Mouse (Mus musculus): ENCODE data around the gene Glcci1.

Glcci1 gene

DNA sequence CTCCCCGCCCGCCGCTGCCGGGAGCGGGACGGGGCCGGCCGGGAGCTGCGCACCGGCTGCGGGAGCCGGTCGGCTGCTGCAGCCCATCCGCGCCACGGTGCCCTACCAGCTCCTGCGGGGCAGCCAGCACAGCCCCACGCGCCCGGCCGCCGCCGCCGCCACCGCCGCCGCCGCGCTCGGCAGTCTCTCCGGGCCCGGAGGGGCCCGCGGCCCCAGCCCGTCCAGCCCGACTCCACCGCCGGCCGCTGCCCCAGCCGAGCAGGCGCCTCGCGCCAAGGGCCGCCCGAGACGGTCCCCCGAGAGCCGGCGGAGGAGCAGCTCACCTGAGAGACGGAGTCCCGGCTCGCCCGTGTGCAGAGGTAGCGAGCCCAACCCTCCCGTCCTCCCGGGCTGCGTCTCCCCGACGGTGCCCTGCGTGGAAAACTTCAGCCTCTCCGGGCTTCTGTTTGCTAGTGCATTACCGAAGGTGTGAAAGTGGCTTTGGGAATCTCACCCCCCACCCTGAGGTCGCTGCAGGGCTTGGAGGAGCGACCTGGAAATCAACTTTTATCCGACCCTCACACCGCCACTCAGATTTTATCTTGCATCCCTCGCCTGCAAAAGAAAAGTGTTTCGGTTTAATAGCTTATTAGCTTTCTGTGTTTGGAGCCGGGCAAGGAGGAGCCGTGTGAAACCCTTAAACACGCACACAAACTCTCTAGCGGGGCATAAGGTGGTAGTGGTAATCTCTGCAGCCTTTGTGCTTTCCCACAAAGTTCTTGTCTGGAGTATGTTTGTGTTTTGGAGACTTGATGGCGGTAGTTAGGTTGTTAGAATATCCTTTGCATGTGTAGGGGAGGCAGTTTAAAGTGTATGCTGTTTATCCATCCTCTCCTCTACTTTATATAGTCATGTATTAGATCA lies 812 bp downstream of the Glcci1 start:
- no peak for TF ChIP-seq GATA4 (IDR thresholded peaks at IDR 0.05; ENCODE audit: insufficient replicate concordance, low read length)

GRCm38 (mm10) chr6:8510864-8511428 lies 1.5 kb downstream of the Glcci1 start:
- no peak for TF ChIP-seq GATA4 (IDR thresholded peaks at IDR 0.05; ENCODE audit: insufficient replicate concordance, low read length)

GRCm38 (mm10) chr6:8511447-8511846 lies 2.0 kb downstream of the Glcci1 start:
- no peak for TF ChIP-seq GATA4 (IDR thresholded peaks at IDR 0.05; ENCODE audit: insufficient replicate concordance, low read length)

DNA sequence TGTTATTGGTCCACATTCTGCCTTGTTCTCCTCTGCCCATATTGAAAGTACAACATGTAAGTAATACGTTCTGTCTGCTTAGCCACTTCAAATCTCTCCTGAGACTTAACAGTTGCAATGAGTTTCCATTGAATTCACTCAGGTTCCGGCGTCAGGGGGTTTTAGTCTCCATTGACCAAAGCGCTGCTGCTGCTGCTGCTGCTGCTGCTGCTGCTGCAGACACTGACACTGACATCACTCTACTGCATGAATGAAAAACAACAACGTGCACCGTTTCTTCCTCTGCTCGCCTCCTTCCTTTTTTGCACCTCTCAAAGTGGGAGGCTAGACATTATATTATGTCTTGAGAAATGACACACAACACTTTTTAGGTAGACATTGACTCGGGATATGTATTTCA lies 3.0 kb downstream of the Glcci1 start:
- no peak for TF ChIP-seq GATA4 (IDR thresholded peaks at IDR 0.05; ENCODE audit: insufficient replicate concordance, low read length)

DNA sequence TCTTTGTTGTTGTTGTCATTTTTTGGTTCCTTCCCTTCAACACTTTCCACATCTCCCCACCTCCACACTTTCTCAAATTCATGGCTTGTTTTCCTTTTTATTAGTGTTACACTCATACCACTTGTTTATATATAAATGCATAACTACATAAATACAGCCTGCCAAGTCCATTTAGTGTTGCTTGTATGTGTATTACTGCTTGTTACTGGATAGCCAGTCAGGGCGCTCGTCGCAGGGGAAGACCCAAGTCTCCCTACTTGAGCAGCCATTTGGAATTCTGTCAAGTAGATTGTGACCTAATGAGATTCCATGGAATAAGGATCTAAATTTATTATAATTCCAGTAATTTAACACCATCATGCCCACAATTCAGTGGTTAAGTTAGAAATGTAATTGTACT lies 10.3 kb downstream of the Glcci1 start:
- TF ChIP-seq GATA4 (IDR thresholded peaks at IDR 0.05; ENCODE audit: insufficient replicate concordance, low read length), result no peak

GRCm38 (mm10) chr6:8521231-8521630 lies 11.8 kb downstream of the Glcci1 start:
- TF ChIP-seq GATA4 (IDR thresholded peaks at IDR 0.05; ENCODE audit: insufficient replicate concordance, low read length), result no peak

- no peak for TF ChIP-seq GATA4 (IDR thresholded peaks at IDR 0.05; ENCODE audit: insufficient replicate concordance, low read length)
Observed at GRCm38 (mm10) chr6:8524717-8525116, 15.3 kb downstream of the Glcci1 start.

- no peak for TF ChIP-seq GATA4 (IDR thresholded peaks at IDR 0.05; ENCODE audit: insufficient replicate concordance, low read length)
Observed at GRCm38 (mm10) chr6:8531104-8531894, 21.9 kb downstream of the Glcci1 start.

DNA sequence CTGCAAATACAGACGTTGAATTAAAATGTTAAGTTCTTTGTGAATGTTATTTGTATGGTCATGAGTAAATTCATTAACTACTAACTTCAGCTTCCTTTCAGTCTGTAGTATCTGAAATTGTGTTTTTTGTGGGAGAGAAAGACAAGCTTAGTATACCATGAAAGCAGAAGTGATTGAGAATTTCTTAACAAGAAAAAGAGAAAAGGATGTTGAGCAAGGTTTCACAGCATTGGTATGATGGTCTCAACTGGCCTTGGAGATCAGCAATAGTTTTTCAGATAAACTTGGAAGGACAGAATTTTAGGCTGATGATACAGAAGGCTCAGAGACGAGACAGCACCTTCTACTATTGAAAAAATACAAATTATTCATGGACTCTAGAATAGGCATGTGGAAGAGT lies 27.5 kb downstream of the Glcci1 start:
- TF ChIP-seq GATA4 (IDR thresholded peaks at IDR 0.05; ENCODE audit: insufficient replicate concordance, low read length), result no peak

DNA sequence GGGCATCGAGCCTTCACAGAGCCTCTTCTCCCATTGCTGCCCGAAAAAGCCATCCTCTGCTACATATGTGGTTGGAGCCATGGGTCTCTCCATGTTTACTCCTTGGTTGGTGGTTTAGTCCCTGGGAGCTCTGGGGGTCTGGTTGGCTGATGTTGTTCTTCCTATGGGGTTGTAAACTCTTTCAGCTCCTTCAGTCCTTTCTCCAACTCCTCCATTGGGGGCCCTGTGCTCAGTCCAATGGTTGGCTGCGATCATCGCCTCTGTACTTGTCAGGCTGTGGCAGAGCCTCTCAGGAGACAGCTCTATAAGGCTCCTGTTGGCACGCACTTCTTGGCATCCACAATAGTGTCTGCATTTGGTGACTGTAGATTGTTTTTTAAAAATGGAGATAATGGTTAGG lies 35.4 kb downstream of the Glcci1 start:
- no peak for TF ChIP-seq GATA4 (IDR thresholded peaks at IDR 0.05; ENCODE audit: insufficient replicate concordance, low read length)

DNA sequence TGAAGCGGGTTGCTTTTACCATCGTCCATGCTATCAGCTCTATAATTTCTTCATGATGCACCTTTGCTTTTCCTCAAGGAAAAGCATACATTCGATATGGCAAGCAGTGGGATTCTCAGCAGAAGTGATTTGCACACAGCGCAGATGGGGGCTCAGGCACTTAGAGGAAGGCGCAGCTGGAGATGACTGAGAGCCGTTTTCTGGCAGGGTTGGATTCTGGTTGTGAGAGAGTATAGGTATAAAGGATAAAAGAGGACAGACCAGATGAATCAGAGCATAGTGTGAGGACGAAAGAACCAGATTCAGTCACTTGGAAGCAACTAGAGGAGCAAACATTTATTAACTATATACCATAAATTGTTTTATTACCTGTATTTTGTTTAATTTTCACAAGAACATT lies 36.4 kb downstream of the Glcci1 start:
- TF ChIP-seq GATA4 (IDR thresholded peaks at IDR 0.05; ENCODE audit: insufficient replicate concordance, low read length), result no peak

- TF ChIP-seq GATA4 (IDR thresholded peaks at IDR 0.05; ENCODE audit: insufficient replicate concordance, low read length), result no peak
Observed at GRCm38 (mm10) chr6:8551155-8551554, 41.8 kb downstream of the Glcci1 start.

DNA sequence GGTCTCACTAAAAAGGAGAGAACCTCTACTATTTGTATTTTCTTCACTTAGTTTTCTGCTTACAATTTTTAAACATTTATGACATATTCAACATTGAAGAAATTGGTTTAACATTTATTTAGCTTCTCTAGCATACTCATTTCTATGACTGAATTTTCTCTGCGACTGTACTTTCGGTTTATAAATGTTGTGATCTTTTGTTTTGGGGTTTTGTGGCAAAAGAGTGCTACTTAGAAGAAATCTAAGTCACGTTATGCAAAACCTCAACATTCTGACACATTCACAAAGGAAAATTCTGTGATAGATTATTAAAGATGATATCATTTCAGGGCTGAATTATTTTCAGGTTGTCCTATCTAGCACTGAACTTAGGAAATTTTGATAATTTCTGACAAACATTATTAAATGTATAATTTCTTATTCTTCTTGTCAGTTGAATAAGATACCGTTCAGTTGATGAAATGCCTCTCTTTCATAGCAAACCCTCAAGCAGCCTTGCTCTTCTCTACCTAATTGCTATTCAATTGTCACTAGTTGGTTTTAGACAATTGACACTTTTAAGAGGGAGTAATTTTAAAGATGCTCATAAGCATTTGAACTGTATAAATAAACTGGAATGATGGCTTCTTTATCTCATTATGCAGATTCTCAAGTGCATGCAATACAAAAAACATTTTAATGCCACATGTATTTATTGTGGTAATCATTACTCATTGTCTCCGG lies 47.6 kb downstream of the Glcci1 start:
- TF ChIP-seq GATA4 (IDR thresholded peaks at IDR 0.05; ENCODE audit: insufficient replicate concordance, low read length), result no peak

GRCm38 (mm10) chr6:8560682-8561081 lies 51.3 kb downstream of the Glcci1 start:
- TF ChIP-seq GATA4 (IDR thresholded peaks at IDR 0.05; ENCODE audit: insufficient replicate concordance, low read length), result no peak

- TF ChIP-seq GATA4 (IDR thresholded peaks at IDR 0.05; ENCODE audit: insufficient replicate concordance, low read length), result no peak
Observed at GRCm38 (mm10) chr6:8582377-8582776, 73.0 kb downstream of the Glcci1 start.

Data from liver, adult (tissue).